Mouse (Mus musculus) kidney, adult 2 months (tissue): ENCODE results near the gene Lgr6. TPM values are rescaled to one million over a fixed set of nuclear protein-coding genes. Genes with fewer than 3 reads are reported as not detected.

Experiments used
- DNase-seq: peaks from one replicate; pipeline ENCODE4 v3.0.0; 2021
- H3K27ac ChIP-seq: fragments of 200-500 bp; 2 replicates; pipeline ENCODE4 v1.5.1; 2012; ENCODE audit warnings: low read depth, low read length, control low read depth, inconsistent platforms; ENCODE audit not compliant: insufficient read depth
- H3K27me3 ChIP-seq: fragments of 200-500 bp; replicated peaks from 2 replicates; pipeline ENCODE4 v1.6.1; 2012; ENCODE audit warnings: mild to moderate bottlenecking, moderate library complexity, low read length, inconsistent platforms; ENCODE audit not compliant: control insufficient read depth, insufficient read depth
- H3K36me3 ChIP-seq: fragments of 200-500 bp; 2 replicates; pipeline ENCODE4 v1.6.1; 2012; ENCODE audit warnings: mild to moderate bottlenecking, moderate library complexity, low read length, inconsistent platforms; ENCODE audit not compliant: control insufficient read depth, insufficient read depth
- H3K4me1 ChIP-seq: fragments of 200-500 bp; 2 replicates; pipeline ENCODE4 v1.6.1; 2011; ENCODE audit warnings: low read length; ENCODE audit not compliant: control insufficient read depth, insufficient read depth
- H3K4me3 ChIP-seq: fragments of 200-500 bp; 2 replicates; pipeline ENCODE4 v1.5.1; 2011; ENCODE audit warnings: mild to moderate bottlenecking, low read depth, low read length, control low read depth; ENCODE audit not compliant: insufficient read depth
- CTCF ChIP-seq: fragments of 200-500 bp; conservative IDR thresholded peaks from 2 replicates; pipeline ENCODE4 v1.5.1; 2011; ENCODE audit warnings: low read depth, mild to moderate bottlenecking, control low read depth, low read length, moderate library complexity, mixed read lengths; ENCODE audit not compliant: insufficient read depth, insufficient read length
- POLR2A ChIP-seq: fragments of 200-500 bp; IDR thresholded peaks from one replicate; pipeline ENCODE4 v1.6.1; 2011; ENCODE audit warnings: low read depth, low read length, control low read depth
- WGBS: fragments of 180-500 bp; shearing (Covaris S2); methylation state at CpG from one replicate; pipeline ENCODE4 v1.1.7; 2018; 5-methylcytosine and 5-hydroxymethylcytosine counted together
- polyA plus RNA-seq: library from polyadenylated mRNA; depleted of rRNA; stranded (reverse); fragments of >200 nt; gene quantifications from 2 replicates; pipeline ENCODE4 v1.2.3, GENCODE M21; 2012; rRNA removed

The Lgr6 gene
- 0.42 and 0.75 TPM in 2 replicates for polyA plus RNA-seq

DNA sequence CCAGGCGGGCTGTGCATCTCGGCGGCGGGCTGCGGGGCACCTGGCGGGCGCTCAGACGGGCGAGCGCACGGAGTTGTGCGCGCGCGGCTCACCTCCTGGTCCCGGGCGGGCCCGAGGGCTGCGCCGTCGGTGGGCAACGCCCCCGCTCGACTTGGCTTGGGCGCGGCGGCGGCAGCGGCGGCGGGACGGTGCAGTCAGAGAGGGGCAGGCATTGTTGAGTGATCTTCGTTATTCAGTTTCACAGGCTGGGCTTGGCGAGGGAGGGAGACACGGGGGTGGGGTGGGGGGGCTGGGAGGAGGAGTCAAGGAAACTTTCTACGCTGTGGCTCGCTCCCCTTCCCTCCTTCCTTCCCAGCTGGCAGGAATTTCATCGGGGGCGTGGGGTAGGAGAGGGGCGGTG, at the start of gene Lgr6:
TSS of gene Lgr6 (minus strand) at position 153 of the 400 bp plus-strand sequence.
- Histone ChIP-seq H3K4me1 (no peaks in the 10 kb centered on the region), H3K27me3 (peaks cover 3% of the 10 kb centered on the region; the same call in 1 of the 2 replicates), H3K27ac (no peak within 1 kb of the TSS), H3K36me3 (no peaks in the 10 kb centered on the region), H3K4me3 (peak within 1 kb of the TSS; percentile 4; the same call in 1 of the 2 replicates)
- WGBS = under 1% methylated on average over 40 of the region's 40 CpGs
- DNase-seq = no peak
- TF ChIP-seq CTCF (no peak), POLR2A (no peak)

DNA sequence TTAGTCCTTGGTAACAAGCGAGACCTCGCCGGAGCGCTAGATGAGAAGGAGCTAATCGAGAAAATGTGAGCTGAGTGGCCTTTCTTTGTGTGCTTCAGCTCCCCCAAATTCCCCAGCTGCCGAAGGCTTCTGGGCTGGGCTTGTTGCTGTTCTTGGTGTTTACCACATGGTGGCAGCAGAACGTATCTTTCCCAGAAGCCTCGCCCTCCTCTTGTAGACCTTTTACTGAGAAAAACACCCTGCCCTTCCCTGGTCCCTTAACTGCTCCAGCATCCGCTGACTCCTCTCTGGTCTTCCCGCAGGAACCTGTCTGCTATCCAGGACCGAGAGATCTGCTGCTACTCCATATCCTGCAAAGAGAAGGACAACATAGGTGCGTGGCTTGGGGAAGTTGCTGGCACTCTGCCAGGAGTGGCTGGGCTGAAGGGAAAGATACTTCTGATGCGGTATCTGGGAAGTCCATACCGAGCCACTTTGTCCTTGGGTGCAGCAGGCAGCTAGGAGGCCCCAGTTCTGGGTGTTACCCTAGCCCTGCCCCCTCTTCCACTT, 49.4 kb upstream of the Lgr6 start:
- peaks cover 14% of the 10 kb centered on the region for H3K4me1 ChIP-seq
- no peak overlapping the region for H3K4me3 ChIP-seq
- 0 out of 2 replicates have a peak, but pooled peaks cover 2% of the 10 kb centered on the region for H3K36me3 ChIP-seq
- 4% methylated on average over 14 of the region's 14 CpGs for WGBS
- DNase-seq = peak; percentile 87
- no peaks in the 10 kb centered on the region for H3K27me3 ChIP-seq
- H3K27ac ChIP-seq = no peak overlapping the region
- TF ChIP-seq CTCF (peak; percentile 84), POLR2A (no peak)

DNA sequence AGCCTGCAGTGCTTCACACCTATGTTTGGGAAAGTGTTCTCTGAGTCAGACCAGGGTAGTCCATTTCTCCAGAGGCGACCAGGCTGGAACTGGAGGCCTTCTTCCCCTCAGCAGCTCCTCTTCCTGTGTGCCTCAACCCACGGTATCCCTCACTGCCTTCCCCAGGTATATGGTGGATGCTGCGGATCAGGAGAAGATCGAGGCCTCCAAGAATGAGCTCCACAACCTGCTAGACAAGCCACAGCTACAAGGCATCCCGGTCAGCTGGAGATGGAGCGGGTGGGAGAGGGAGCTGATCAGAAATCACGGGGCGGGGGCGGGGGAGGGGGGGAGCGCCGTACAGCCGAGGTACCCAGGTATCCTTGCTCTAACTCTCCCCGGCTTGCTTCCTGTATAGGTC, 48.9 kb upstream of the Lgr6 start:
- H3K4me1 ChIP-seq = peaks cover 14% of the 10 kb centered on the region
- no peak overlapping the region for H3K4me3 ChIP-seq
- 0 out of 2 replicates have a peak, but pooled peaks cover 2% of the 10 kb centered on the region for H3K36me3 ChIP-seq
- 35% methylated on average over 13 of the region's 13 CpGs for WGBS
- H3K27ac ChIP-seq = no peak overlapping the region
- DNase-seq = no peak
- H3K27me3 ChIP-seq = no peaks in the 10 kb centered on the region
- no peak for TF ChIP-seq POLR2A

DNA sequence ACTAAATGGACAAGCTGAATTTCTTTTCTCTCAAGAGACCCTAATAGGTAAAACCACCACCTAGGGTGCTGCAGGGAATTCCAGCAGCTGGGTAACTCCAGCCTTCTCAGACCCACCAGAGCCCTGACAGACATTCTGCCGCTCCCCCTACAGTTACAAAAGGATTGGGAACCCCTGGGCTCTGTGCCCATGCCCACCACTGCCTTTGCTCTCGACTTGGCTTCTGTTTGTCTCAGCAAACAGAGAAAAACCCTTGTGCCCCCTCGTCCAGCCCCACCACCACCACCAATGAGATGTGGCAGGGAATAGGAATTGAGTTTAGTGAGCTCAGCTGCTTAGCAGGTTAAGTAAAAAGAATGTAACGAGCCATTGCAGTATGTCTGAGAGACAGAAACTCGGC, 43.9 kb upstream of the Lgr6 start:
- no peak for DNase-seq
- Histone ChIP-seq H3K27ac (no peak overlapping the region), H3K27me3 (no peaks in the 10 kb centered on the region), H3K4me1 (peaks cover 15% of the 10 kb centered on the region), H3K36me3 (no peaks in the 10 kb centered on the region), H3K4me3 (no peak overlapping the region)
- WGBS = 65% methylated on average over 5 of the region's 5 CpGs
- no peak for TF ChIP-seq CTCF
- no peak for TF ChIP-seq POLR2A

DNA sequence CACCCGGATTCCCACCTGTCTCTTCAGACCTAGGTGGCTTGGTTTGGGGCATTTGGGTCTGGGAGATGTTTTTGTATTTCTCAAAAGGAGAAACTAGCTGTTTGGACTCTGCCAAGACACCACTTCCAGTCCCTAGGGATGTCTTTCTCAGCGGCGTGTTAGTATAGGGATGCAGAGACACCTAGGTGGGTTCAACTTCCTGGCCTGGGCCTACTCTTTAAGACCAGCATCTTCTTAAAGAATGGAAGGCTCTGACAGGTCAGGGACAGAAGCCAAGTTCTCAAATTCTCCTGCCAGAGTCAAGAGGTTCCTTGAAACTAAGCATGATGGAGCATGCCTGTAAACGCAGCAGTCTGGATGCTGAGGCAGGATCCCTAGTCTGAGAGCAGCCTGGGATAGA, 43.4 kb upstream of the Lgr6 start:
- peak overlapping the region; percentile 65; the same call in 1 of the 2 replicates for H3K4me3 ChIP-seq
- H3K27ac ChIP-seq = 0 out of 2 replicates have a peak overlapping the region, but pooled peaks have one; percentile 6
- DNase-seq = no peak
- no peaks in the 10 kb centered on the region for H3K36me3 ChIP-seq
- H3K27me3 ChIP-seq = no peaks in the 10 kb centered on the region
- 51% methylated on average over 4 of the region's 4 CpGs for WGBS
- H3K4me1 ChIP-seq = peaks cover 15% of the 10 kb centered on the region
- no peak for TF ChIP-seq CTCF
- no peak for TF ChIP-seq POLR2A

DNA sequence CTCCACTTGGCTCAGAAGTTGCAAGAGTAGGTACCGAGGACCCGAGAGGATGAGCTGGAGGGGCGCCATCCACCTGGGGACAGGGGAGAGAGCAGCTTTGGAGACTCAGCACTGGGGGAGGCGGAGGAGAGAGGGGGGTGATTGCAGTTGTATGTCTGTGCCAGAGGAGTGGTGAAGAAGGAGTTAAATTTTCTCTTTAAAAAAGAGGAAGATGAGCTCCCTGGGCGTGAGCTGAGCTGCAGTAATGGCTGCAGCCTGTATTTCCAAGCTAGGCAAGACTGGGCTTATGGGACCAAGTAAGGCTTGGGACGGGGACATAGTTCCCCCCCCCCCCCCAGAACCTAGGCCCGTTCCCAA, 42.6 kb upstream of the Lgr6 start:
- Histone ChIP-seq H3K4me1 (peaks cover 15% of the 10 kb centered on the region), H3K36me3 (no peaks in the 10 kb centered on the region), H3K27me3 (no peaks in the 10 kb centered on the region), H3K27ac (peak overlapping the region; percentile 79), H3K4me3 (peak overlapping the region; percentile 65)
- 10% methylated on average over 7 of the region's 7 CpGs for WGBS
- TF ChIP-seq POLR2A (no peak), CTCF (no peak)
- no peak for DNase-seq

DNA sequence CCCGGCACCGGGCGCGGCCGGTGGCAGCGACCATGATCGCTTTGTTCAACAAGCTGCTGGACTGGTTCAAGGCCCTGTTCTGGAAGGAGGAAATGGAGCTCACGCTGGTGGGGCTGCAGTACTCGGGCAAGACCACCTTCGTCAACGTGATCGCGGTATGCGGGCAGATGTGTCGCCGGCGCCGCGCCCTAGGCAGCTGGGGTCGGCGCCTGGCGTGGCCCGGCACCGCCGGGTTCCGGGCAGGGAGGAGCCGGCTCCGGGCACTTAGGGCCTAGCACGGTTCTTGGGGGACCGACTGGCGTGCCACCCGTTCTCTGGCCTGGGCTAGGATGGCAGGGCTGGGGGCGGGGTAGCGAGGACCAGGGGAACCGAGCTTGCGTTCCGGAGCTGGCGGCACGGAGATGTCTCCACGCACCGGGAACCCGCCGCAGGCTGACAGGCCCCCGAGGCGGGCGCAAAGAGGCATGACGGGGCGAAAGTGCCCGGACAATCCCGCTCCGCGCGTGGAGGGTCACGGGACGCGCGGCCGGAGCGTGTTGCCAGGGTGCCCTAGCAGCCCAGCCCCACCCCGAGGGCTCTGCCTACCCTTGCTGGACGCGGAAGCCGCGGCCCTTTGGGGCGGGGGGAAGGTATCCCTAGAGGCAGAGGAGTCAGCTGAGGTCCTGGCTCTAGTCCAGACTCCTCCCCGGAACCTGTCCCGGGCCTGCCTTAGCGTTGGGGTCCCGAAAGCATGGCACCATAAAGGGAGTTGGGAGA, 42.0 kb upstream of the Lgr6 start:
- peaks cover 15% of the 10 kb centered on the region for H3K4me1 ChIP-seq
- H3K4me3 ChIP-seq = peak overlapping the region; percentile 65
- peak; percentile 96 for DNase-seq
- H3K27me3 ChIP-seq = no peaks in the 10 kb centered on the region
- under 1% methylated on average over 69 of the region's 69 CpGs for WGBS
- TF ChIP-seq POLR2A (no peak), CTCF (no peak)
- no peaks in the 10 kb centered on the region for H3K36me3 ChIP-seq
- H3K27ac ChIP-seq = peak overlapping the region; percentile 79
